Mouse (Mus musculus) adrenal gland, adult 2 months (tissue): Measurements from ENCODE around the gene Trim7. TPM values are rescaled to one million over a fixed set of nuclear protein-coding genes. Genes with fewer than 3 reads are reported as not detected.
A peak's percentile ranks its signal among the peaks of the same experiment; 100 is the strongest.
"Not testable (repeated sequence)": the region's sequence is repeated elsewhere in the genome, so short reads cannot be mapped to it uniquely, and the experiment has no call there.

Experiments
- DNase-seq: peaks from one replicate; pipeline ENCODE4 v3.0.0; 2021
- polyA plus RNA-seq: library from polyadenylated mRNA; depleted of rRNA; stranded (reverse); fragments of >200 nt; gene quantifications from 2 replicates; pipeline ENCODE4 v1.2.3, GENCODE M21; 2012
- total RNA-seq, 2 experiments: library from RNA; stranded (reverse); gene quantifications; 2 replicates each; pipeline ENCODE4 v1.2.3; 2021

The Trim7 gene
- total and polyA plus RNA-seq, 3 experiments, result 8.8 to 16.5 (median 9.0) TPM

DNA sequence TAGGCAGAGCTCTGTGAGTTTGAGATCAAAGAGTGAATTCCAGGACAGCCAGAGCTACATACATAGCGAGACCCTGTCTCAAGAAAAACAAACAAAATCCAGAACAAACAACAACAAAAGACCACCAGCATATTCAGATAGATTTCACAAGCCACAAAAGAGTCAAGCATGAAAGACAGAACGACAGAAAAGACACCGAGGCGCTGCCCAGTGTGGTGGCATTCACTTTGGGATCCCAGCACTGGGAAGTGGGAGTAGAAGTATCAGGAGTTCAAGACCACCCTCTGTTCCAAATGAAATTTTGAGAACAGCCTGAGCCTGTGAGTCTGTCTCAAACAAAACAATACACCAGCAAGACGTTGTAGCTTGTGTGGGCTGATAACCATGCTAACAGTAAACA, 20.9 kb downstream of the Trim7 start:
- DNase-seq, result no peak

DNA sequence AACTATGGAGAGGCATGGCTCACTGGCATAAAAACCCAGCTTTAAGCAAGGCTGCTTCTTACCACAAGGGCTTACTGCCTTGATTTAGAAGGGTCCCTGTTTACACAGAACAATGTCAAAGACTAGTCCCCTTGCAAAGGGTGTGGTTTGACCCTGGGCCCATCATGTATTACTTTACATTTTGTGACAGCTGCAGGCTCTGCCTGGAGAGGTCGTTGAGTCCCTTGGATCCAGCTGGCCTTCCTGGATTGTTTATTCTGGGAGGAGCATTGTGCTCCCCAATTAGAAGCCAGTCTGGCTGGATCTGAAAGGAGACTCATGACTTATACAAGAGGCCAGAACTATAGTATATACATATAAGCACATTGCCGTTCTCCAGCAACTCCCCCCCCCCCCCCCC, 24.3 kb downstream of the Trim7 start:
- no peak for DNase-seq

DNA sequence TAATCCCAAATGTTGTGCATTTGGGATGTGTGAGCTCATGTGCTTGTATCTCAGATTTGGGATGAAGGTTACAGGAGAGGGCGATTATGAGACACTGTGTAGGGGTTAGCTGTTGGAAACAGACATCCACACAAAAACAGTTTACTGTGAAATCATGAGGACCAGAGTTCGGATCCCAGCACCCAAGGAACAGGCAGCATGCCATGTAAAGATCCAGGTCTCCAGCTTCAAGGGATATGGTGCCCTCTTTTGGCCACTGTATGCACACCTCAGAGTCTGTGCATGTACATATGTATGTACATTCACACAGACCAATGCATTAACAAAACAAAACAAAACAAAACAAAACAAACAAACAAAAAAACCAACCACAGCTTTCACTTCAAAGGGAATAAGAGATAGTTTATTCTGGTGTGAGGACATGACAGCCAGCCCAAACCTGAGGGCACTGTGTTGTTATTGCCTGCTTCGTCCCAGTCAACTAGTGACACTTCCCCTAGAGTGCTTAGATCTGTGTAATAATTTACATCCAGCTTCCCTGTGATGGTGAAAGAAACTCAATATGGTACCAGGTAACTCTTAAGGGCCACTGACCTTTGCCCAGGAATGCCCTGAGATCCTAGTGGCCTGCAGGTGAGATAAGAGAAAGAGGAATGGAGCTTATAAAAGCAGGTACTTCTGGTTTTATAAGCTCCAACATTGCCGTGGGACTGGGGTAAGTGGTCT, 25.5 kb downstream of the Trim7 start:
- no peak for DNase-seq

DNA sequence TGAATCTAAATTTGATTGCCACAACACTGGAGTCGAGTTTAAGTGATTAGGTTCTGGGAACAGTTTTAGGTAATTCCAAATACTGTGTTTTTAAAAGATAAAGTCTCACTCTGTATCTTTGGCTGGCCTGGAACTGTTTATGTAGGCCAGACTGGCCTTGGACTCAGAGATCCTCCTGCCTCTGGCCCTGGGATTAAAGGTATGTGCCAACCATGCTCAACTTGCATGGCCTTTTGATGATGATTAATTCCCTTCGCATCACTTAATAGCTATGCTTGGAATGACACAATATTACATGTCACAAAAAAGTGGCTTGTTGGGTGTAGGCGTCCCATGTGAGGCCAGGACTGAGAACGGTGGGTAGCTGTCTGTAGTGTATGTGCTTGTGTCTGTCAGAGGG, 26.2 kb downstream of the Trim7 start:
- DNase-seq, result peak; percentile 69

DNA sequence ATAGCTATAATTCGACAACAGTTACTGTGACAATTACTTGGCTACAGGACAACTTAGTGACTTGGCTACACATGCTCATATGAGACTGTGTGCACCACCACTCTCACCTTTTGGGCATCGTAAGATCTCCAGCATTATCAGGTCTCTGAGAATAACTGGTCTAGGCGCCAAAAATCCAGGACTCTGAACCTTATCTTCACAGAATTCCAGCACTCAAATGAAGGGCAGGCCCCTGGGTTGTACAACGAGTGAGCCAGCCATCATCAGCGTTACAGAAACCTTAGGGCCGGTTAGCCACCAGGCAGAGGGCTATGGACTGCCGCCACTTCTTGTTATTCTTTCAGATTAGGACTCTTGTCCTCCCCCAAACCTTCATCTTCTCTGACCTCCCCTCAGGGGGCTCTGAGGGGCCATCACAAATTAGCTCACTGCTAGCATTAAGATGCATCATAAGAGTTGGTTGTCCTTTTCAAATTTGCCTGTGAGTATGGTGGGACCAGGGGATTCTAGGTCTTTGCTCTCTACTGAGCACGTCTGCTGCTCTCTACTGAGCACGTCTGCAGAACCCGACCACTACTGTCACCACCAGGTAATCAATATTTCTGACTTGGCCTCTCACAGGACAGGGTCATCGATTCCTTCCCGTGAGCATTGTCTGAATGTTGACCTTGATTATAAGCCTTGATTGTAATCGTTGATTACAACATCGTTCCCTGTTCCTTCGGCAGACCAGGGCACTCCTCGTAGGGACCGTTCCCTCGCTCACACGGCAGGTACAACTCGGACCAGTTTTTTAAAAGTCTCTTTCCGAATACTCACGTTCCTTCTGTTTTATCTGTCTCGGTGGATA, 26.9 kb downstream of the Trim7 start:
- peak; percentile 37 for DNase-seq

DNA sequence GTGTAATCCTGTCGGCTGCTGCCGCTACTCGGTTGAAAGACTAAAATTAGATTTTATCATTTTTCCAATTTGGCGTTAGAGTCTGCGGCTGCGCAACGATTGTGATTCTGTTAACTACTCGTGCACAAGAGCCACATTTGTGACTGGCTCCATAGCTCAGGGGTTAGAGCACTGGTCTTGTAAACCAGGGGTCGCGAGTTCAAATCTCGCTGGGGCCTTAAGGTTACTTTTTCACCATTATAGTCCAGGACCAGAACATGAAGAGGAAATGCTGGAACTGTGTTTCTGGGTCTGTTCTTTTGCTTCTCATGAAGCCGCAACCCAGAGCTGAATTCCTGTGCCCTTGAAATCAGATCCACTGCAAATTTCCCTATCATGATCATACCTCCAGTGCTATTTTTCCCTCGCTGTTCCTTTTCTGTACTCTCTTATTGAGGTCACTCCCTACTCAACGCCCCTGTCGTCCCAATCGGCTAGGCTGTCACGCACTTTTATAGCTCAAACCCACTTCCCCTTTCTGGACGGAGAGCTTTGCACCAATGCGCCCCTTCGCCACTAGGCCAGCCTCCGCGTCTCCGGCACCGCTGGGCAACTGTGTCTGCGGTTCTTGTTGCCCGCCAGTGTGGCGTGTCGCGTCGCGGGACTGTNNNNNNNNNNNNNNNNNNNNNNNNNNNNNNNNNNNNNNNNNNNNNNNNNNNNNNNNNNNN, 27.7 kb downstream of the Trim7 start:
- peak; percentile 93 for DNase-seq

DNA sequence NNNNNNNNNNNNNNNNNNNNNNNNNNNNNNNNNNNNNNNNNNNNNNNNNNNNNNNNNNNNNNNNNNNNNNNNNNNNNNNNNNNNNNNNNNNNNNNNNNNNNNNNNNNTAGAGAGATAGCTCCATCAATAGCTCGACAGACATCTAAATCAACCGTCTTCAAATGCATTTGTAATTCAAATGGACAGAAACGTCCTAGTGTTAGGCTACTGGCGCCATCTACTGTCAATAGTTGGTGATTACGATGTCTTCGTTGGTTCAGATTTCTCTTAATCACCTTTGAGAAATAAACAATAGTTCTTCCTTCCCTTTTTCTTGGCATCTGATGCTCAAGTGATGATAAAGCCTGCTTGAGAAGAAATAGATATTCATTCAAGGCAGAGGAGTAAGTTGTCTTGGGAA, 33.1 kb downstream of the Trim7 start:
- DNase-seq, result no peak

DNA sequence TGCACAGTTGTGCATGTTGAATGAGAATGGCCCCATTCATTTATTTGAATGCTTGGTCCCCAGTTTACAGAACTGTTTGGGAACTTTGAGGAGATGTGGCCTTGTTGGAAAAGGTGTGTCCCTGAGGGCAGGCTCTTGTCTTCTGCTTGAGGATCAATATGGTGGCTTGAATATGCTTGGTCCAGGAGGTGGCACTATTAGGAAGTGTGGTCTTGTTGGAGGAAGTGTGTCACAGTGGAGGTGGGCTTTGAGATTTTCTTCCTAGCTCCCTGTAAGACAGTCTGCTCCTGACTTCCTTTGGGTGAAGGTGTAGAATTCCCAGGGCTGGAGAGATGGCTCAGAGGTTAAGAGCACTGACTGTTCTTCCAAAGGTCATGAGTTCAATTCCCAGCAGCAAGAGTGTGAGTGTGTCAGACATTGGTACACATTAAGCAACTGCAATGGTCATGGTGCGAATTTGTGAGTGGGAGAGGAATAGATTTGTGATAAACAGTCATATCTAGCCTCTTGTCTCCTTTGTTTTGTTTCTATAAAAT, 36.9 kb downstream of the Trim7 start:
- DNase-seq, result no peak

DNA sequence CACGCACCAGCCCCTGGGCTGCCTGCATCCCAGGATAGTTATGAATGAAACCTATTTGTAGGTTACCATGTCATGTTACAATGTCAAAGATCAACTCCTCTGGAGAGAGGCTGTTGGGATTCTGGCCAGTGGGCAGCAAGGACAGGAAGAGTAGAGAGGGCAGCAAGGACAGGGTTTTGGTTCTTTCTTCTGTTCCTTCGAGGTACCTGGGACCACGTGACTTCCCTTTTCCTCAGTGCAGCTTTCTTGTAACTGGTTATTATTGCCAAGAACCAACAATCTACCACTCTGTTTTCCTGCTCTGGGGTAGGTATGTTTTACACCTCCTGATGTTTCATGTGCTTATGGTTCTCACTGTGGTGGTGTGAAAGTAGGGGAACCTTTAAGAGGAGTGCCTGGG, 37.9 kb downstream of the Trim7 start:
- DNase-seq, result no peak

DNA sequence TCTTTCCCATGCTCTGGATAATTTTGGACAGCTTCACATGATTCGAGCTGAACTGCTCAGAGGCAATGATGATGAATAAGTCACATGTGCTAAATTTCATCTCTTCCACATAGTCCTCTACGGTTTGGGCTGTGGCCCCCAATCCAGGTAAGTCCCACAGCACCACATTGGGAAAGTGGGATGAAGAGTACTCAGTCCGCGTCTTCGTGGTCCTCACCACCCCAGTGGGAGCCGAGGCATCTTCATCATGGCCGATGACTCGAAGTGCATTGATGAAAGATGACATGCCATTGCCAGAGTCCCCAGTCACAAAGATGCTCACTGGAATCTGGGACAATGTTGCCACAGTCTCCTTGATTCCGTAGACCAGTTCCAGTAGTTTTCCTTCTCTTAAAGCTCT, 40.5 kb downstream of the Trim7 start:
- DNase-seq, result no peak

DNA sequence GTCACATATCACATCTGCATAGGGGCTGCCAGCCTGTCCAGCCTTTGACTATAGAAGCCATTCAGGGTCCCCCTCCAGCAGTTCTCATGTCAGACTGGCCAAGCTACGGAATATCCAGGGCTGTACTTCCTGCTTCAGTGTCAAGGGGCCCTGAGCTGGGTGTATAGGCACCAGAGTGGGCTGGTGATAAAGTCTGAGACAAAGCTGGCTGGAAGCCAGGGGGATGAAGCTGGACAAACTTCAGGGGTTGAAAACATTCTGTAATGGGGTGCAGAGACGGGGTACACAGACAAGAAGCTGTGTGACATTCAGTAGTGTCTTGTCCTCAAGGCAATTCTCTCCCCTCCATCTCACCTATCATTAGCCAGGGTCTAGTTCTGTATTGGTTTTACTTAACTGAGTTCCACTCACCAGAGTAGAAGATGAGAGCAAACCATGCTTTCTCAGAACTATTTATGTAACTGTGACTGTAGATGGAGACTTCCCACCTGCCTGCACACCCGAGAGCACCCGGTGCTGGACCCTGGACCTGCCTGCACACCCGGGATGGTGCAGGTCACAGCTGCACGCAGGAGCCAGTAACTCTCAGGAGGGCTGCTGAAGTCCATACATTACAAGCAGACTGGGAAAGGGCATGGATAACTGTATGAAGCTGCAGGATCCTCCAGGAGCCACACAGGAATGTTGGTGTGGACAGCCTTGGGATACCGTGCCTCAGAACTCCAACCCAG, 43.6 kb downstream of the Trim7 start:
- DNase-seq, result peak; percentile 18

DNA sequence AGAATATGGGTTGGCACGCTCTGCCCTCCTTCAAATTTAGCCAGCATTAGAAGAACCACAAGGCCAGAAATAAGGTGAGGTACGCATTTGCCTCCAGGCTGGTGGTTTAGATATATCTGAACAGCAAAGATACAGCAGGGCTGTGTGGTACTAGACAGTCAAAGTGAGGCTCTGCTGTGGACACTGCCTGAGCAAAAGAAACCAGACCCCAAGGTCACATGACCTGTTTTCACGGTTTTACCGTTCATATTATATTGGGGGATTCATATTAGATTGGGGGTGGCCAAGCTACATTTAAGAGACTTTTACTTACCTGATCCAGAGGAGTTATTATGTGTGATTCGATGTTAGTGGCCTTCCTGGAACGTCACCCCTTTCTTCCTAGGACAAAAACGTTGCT, 44.8 kb downstream of the Trim7 start:
- DNase-seq, result no peak

DNA sequence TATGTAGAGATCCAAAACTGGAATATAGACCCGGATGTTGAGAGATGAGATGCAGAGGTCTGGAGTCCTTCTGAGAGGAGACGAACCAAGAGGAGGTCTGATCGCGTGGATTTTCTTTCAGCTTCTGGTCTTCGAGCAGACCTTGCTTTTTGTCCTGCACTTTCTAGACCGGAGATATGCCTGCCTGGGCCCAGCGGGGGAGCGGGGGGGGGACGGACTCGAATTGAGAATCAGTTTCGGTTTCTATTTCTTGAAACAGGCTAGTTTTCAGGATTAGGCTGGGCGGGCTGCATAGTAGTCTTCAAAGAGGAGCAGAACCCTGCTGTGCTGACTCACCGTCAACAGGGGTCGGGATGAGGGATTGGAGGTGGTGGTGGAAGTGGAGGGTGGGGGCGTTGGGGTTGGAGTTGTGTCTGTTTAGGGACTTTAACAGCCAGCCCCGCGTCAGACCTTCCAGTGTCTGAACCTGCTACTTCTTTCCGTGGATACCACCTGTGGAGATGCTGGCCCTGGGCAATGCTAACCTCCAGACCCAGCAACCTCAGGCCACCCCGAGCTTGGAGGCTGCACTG, 45.3 kb downstream of the Trim7 start, which contains the start of gene Irgm1:
Gene Irgm1, minus strand, starts transcription at position 483 of the 572 bp plus-strand sequence.
- peak; percentile 85 for DNase-seq

DNA sequence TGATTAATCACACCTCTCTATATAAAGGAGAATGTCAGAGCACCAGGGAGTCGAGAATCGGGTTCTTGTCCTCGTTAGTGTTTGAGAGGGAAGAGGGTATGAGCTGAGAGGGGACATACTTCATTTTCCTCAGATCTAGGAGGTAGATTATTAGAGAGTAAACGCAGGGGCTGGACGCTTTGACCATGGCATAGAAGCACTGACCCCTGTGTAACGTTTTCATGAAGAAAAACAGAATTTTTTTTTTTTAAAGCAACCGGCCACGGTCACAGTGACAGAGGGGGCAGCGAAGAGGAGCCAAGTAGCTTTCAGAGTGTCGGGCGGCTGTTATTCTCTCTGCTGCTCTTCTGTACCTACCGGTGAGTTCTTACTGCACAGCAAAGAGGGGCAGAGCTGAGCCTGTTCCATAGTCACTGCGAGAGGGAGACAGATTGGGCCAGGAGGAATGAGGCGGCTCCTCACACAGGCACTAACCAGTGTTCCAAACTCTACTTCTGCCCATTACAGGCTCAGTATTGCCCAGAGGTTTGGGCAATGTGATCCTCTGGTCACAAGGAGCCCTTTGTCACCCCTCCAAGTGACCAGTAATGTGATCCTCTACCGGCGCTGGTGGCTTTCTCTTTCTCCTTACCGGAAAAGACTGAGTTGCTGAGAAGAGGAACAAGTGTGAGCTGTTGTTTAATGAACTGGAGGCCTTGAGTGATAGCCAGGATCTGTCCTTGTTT, 46.0 kb downstream of the Trim7 start:
- DNase-seq, result peak; percentile 76

DNA sequence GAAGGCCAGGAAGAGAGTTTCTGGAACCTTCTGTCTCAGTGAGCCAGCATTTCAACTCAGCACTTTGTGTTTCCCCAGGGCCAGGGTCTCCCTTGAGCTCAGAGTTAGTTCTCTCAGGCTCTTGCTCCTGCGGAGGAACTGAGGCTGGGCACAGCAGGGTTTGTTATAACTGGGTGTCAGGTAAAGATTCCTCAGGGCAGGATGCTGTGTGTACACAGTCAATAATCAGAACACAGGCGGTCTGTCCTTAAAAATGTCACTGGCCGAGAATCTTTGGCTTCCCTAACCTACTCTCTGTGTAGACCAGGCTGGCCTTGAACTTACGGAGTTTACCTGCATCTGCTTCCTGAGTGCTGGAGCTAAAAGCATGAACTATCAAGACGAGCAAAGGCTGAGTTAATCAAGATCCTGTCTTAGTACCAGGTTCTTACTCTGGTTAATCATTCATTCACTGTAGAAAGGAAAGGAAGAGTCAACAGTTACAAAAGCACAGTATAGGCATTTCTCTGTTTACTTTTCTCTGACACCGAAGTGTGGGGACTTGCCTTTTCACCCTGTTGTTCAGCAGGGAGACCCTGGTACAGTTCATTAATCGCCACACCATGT, 46.9 kb downstream of the Trim7 start:
- peak; percentile 19 for DNase-seq

DNA sequence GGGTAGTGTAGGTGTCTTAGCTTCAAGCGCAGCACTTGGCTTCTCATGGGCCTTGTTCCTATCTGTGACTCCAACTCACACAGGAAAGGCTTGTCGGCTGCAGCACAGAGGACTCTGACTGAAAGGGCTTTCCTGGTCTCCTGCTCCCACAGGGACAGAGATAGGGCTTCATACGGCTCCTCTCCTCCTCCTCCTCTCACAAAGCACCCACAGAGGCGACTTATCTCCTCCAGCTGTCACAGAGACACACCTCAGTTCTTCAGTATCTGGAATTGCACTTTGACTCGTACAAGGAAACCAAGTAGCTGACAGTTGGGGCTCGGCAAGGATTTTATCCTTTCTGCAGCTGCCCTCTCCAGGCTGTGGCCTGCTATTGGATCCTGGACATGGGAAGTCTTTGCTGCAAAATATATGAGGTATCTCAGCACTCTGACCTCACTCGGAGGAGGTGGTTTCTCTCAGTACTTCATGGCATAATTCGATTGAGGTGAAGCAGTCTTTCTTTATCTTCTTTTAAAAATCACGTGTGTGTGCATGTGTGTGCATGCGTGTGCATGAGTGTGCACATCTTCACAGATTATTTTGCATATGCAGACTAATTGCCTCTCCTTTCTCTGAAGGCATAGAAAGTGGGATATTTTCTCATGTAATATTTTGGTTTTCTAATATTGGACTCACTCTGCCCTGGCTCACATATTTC, 47.8 kb downstream of the Trim7 start:
- DNase-seq, result no peak

DNA sequence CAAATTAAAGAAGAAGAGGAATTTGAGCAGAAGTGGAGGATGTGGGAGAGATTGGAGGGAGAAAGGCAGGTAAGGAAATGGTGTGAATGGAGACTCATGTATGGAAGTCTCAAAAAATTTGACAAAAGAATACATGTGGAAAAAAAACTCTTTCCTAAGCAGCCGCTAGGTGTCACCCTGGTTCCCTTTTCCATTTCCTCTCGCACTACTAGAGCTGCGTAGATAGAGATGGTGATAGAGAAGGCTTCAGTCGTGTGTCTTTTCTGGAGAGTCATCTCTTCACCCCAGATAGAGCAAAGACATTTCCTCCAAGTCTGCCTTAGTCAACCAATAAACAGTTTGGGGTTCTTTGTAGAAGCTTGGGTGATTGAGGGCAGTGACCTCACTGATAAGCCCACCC, 48.5 kb downstream of the Trim7 start:
- peak; percentile 52 for DNase-seq

DNA sequence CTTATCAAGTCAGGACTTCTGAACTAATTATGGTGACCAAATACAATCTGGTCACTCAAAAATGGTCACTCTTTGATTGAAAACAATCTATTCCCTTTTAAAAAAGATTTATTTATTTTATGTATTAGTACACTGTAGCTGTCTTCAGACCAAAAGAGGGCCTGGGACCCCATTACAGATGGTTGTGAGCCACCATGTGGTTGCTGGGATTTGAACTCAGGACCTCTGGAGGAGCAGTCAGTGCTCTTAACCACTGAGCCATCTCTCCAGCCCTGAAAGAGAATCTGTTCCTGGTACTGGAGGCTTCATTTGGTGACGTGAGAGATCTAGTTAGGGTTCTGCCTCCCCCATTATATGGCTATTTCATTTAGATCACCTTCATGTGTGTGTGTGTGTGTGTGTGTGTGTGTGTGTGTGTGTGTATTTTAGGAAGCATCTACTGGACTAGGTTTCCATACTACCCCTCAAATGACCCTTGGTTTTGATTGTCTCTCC, 49.5 kb downstream of the Trim7 start:
- not testable (repeated sequence) for DNase-seq

DNA sequence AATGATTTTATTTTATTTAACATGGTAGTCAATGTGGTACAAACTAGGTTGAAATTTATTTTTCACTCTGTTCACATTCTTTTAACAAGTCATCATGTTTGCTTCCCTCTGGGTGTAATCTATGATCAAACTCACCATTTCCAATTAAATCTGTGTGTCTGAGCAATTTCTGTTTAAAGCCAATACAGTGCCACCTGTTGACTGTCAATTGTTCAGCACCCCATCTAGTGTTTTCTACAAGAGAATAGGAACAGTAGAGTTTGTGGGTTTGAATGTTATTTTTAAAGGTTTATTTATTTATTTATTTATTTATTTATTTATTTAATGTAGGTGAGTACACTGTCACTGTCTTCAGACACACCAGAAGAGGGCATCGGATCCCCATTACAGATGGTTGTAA, 50.7 kb downstream of the Trim7 start:
- no peak for DNase-seq
